Mouse (Mus musculus): ENCODE results near the gene Fbxo48.
A peak's percentile ranks its signal among the peaks of the same experiment; 100 is the strongest.

Gene Fbxo48

GRCm38 (mm10) chr11:16950976-16951760 lies at the start of gene Fbxo48:
Gene Fbxo48 (plus strand): TSS chr11:16951375.
- DNase-seq: peak; percentile 99

DNA sequence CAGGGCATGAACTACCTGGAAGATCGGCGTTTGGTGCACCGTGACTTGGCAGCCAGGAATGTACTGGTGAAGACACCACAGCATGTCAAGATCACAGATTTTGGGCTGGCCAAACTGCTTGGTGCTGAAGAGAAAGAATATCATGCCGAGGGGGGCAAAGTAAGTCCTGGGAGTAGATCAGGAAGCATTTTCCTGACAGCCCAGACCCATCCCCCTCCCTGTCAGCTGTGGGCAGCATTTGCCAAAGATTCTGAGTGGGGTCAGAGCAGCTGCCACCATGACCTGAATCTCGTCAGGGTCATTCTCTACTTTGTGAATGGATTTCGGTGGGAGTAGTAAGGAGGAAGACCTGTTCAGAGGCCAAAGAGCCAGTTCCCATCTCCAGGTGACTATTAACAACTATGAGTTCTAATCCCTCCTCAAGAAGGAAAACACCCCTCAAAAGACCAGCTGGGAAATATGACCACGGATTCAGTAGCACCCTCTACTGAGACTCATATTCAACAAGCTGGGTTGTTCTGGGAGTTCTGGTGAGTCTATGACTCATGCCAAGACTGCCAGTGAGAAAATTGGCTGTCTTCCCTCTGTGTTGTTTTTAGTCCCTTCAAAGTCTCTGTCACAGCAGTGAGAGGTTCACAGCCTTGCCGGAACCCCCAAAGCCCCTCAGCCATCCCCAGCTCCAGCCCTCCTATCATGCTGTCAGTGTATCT lies 46.7 kb upstream of the Fbxo48 start:
- peak; percentile 7 for DNase-seq

GRCm38 (mm10) chr11:16905012-16905332 lies 46.2 kb upstream of the Fbxo48 start:
- DNase-seq: no peak

DNA sequence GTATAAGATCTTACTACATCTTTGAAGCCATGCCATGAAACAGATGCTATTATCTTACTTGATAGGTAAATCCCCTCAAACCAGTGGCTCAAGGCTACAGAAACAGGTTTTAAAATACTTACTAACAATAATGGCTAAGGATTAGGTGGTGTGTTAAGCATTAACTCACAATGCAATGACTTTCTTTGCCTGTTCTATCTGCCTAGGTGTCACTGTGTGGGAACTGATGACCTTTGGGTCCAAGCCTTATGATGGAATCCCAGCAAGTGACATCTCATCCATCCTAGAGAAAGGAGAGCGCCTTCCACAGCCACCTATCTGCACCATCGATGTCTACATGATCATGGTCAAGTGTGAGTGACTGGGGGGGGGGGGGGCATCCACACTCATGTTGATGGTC lies 44.6 kb upstream of the Fbxo48 start:
- DNase-seq: no peak

- DNase-seq: peak; percentile 6
Measured at GRCm38 (mm10) chr11:16907517-16908129, 43.6 kb upstream of the Fbxo48 start.

DNA sequence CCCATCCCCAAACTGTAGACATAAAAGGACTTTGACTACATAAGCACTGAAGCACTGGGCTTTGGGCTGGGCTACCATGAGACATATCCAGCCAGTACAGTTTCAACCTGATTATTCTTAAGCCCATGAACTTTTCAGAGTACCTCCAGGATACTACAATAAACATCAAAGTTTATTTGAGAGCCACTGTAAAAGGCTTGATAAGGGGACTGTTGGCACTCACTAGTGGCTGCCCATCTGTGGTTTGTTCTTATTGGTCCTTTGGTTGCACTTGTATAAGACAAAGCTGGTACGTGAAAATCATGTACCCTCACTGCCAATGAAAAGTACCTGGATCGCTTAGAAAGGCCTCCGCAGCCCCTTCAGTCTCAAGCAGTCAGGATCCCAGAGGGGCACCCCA lies 36.4 kb upstream of the Fbxo48 start:
- no peak for DNase-seq

- no peak for DNase-seq
Measured at GRCm38 (mm10) chr11:16915850-16916249, 35.3 kb upstream of the Fbxo48 start.

- no peak for DNase-seq
Measured at GRCm38 (mm10) chr11:16917512-16917911, 33.7 kb upstream of the Fbxo48 start.

GRCm38 (mm10) chr11:16932159-16932558 lies 19.0 kb upstream of the Fbxo48 start:
- DNase-seq: peak; percentile 24

DNA sequence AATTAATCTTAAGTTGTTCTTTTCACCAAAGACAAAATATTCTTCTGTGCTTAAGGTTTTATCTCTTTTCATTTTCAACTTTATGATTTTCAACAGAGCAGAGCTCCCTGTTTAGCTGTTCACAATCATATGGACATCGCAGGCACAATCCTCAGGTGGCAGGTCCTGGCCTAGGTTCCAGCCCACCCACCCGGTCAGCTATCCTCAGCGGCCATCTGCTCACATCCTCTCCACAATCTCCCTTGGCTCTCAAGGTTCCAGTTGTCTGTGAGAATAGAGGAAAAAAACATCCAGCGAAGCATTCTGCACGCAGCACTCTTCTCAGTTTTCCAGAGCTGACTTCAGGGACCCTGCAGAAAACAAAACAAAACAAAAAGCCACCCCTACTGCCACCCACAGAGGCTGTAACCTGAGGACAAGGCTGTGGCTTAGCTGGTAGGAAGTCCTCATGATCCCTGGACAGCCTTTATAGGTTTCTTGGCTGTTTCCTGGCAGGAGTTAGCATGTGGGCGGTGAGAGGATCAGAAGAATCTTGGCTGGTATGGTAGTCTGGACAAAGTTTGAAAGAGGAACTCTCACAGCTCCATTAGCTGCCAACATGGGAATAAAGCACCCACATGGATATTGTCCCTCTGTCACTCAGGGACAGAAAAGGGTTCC lies 15.5 kb upstream of the Fbxo48 start:
- no peak for DNase-seq

DNA sequence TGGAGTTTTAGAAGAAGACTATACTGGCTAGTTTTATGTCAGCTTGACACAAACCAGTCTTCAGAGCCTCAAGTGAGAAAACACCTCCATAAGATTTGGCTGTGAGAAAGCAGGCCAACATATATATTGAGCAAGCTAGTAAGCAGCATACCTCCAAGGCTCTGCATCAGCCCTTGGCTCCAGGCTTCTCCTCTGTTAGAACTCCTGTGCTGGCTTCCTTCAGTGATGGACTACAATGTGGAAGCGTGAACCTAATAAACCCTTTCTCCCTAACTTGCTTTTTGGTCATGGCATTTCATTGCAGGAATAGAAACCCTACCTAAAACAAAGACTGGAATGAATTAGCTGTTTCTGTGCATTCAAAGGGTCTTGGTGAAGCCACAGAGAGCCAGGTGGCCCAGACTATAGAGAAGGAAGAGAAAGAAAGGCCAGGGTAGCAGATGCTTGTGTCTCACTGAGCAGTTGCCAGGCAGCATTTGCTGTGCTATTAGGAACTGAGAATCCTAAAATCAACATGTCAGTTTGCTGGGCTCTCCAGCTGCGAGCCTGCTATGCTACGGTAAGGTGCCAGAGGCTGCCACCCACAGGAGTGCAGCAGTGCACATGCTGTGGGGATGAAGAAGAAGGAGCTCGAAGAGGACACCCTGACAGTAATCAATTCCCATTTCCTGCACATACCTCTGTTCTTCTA lies 9.9 kb upstream of the Fbxo48 start:
- no peak for DNase-seq

DNA sequence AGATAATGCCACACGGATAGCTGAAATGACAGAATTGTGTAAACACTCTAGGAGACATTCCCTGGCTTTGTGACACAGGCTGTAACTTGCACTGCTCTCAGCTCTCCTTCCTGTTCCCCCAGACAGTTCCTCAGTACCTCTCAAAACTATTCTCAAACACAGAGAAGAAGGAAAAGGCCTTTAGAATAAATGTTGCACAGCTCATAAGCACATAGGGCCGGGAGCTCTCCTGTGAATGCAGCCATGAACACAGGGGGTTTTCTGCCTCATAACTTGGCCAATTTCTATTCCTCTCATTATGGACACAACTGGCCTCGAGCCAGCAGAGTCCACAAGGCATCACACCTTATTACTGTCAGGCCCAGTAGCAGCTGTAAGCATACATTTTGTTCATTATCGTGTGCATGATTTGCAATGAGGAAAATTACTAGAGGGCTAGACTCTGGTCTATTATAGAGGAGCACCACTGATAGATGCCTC lies 9.2 kb upstream of the Fbxo48 start:
- DNase-seq: no peak

GRCm38 (mm10) chr11:16943016-16943415 lies 8.2 kb upstream of the Fbxo48 start:
- no peak for DNase-seq

- peak; percentile 53 for DNase-seq
Measured at GRCm38 (mm10) chr11:16948756-16949155, 2.4 kb upstream of the Fbxo48 start.

DNA sequence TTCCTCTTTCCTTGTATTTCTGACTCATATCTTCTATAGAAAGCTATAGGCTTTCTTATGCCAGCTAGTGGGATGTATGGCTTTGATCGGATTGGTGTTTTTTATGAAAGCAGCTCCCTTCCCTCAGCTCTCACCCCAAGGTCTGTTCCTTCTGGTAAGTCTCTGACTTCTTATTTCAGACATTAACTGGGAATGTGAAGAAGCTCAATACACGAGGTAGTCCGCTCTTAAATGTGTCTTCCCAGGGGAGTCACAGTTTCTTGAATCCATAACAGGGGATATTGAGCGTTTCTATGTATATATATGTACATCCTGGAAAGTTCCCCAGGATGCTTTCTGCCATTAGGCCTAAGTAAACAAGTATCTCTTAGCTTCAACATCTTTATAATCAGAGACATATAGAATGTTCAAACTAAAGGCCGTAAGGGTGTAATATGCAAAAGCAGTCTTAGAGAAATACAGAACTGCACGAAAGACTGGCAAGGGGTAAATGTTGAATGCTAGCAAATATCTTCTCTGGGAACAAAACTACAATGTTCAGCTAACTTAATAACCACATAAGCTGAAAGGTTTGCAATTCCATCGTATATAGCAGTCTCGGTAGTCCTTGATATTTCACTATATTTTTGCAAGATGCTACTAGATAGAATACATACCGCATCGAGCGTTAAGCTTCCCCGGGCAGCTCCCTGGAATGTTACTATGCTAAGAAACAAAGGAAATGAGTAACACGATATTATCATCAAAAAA lies 774 bp upstream of the Fbxo48 start:
- DNase-seq: no peak

DNA sequence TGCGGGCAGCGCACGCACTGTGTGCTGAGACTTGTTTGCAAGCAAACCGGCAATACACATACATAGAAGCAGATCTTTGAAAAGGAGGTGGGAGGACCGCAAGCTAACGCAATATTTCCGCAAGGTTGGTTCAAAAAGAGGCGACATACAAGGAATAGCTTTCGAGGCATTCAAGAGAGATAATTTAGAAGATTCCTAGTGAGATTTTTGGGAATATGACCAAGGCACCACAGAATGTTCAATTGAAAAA lies 511 bp downstream of the Fbxo48 start:
- no peak for DNase-seq

DNA sequence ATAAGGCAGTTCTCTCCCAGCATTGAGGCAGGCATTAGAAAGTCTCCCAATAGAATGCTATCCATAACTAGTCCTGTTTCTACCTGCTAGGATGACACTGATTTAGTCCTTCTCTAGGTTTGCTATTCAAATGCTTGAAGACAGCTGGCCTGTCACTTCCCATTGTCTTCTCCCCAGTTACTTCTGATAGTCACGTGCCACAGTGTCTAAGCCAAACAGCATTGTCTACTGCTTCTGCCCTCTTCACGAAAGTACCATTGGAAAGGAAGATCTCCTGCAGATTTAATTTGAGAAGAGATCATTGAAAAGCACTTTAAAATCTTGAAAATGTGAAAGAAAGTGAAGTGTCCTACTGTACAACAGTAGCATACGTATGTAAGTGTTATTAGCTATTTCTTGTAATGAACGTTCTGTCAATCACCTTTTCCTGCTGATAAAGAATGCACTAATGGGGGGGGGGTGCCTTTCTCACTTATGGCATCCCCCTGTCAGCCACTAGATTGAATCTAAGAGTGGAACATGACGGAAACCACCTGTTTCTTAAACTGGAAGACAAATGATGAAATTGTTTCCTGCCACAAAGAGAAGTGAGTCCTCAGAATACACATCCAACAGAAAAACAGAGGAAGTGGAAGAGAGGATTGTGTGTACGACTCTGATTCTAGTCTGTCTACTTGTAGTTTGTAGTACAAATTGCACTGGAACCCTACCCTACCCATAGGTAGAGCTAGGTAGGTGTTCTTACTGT lies 5.1 kb downstream of the Fbxo48 start:
- no peak for DNase-seq

DNA sequence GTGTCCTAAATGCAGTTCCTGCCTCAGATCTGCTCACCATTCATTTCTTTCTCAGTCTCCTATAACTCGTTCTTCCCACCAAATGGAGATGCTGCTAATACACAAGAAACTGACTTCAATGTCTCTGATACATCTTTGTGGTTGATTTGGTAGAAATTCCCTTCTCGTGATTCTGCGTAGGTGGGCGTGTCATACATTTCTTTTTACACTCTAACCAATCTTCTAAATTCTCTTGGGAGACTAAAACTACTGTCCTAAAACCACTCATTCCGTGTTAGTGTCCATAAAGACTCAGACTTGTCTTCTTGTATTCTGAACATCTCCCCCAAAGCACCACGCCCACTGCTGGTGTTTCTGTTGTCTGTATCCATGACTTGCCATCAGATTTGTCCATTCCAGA lies 5.9 kb downstream of the Fbxo48 start:
- no peak for DNase-seq

- no peak for DNase-seq
Measured at GRCm38 (mm10) chr11:16958520-16958919, 7.3 kb downstream of the Fbxo48 start.

- DNase-seq: peak; percentile 68
Measured at GRCm38 (mm10) chr11:16967806-16968205, 16.6 kb downstream of the Fbxo48 start.

DNA sequence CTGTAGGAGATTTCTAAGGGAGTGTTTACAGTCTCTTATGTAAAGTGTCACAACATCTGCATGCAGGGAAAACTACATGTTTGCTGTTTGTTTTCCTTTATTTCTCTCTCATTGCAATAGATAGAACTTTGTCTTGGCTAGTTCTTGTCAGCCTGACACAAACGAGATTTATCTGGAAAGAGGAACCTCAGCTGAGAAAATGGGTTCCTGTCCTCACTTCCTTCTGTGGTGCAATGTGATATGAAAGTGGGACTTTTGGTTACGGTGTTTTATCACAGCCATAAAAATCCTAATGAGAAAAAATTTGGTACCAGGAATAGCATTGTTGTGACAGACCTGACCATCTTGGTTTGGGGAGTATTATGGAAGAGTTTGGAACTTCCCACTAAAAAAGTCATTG lies 18.5 kb downstream of the Fbxo48 start:
- DNase-seq: peak; percentile 34

DNA sequence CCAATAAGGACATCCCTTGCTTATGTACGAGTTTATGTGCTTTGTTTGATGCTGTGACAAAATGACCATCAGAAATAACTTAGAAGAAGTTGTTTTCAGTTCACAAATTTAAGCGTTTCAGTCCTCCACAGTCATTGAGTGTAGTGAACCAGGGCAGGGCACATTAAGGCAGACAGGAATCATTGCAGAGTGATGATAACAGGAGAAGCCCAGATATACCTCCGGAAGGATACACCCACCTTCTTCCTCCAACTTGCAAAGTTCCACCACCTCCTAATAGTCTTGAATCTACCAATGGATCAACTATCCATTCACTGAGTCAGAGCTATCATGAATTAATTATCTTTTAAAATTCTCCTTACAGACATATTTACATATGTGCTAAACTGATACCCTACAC lies 20.9 kb downstream of the Fbxo48 start:
- DNase-seq: no peak
